Mouse (Mus musculus): ENCODE results near the gene Cnih3. TPM values are rescaled to one million over a fixed set of nuclear protein-coding genes. Genes with fewer than 3 reads are reported as not detected.

Gene Cnih3
- polyA plus RNA-seq, 1 experiment from 2014 or later, result 0.10 TPM

Other genes with a start within 250 kb of the Cnih3 start
- 23.4 and 25.0 TPM in 2 replicates for gene Nvl, start 208.4 kb upstream of the Cnih3 start, polyA plus RNA-seq (2015; fragmentation: Nextera tagmentation; extraction: Ambion mirVana)
- 90.9 and 91.7 TPM in 2 replicates for gene Cnih4, start 207.9 kb upstream of the Cnih3 start, polyA plus RNA-seq (2015; fragmentation: Nextera tagmentation; extraction: Ambion mirVana)
- 47.9 and 56.5 TPM in 2 replicates for gene Wdr26, start 140.6 kb upstream of the Cnih3 start, polyA plus RNA-seq (2015; fragmentation: Nextera tagmentation; extraction: Ambion mirVana)
- 0.09 and 0.18 TPM in 2 replicates for gene Ccdc121, start 158.8 kb downstream of the Cnih3 start, polyA plus RNA-seq (2015; fragmentation: Nextera tagmentation; extraction: Ambion mirVana)
- gene Dnah14, start 223.9 kb downstream of the Cnih3 start, polyA plus RNA-seq (2015; fragmentation: Nextera tagmentation; extraction: Ambion mirVana), result 5.7 and 6.2 TPM in 2 replicates